Mouse (Mus musculus): ENCODE results near the gene Tssc4. TPM values are rescaled to one million over a fixed set of nuclear protein-coding genes. Genes with fewer than 3 reads are reported as not detected.

Tssc4 gene
- polyA plus RNA-seq, 1 experiment from 2014 or later, result 70.2 TPM

DNA sequence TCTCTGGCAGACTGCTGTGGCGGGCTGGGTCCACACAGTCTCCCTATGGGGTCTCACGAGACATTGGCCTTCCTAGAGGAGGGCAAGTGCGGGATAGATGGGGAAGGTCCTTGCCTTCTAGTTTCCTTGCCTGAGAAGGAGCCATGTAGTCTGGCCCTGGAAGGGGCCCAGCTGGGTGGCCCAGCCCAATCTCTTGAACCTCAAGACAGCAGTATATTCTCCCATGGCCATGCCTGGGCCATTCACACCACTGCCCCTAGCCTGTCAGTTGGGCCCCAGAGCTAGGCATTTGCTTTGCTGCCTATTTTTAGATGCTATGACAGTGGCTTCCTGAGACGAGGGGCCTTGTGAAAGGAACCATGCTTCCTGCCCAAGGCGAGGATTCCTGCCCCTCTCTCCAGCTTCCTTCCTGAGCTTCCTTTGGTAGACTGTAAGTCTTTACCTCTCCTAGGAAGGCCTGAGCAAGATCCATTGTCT, 10.8 kb upstream of the Tssc4 start:
- WGBS, result 74% methylated on average over 5 of the region's 5 CpGs
- peaks cover 9% of the 10 kb centered on the region for H3K36me3 ChIP-seq (ENCODE audit: control insufficient read depth, insufficient read depth, low read length)
- H3K27me3 ChIP-seq (ENCODE audit: control insufficient read depth, insufficient read depth, low read length), result no peaks in the 10 kb centered on the region
- H3K9me3 ChIP-seq (ENCODE audit: control insufficient read depth, low read length), result no peaks in the 10 kb centered on the region
- ATAC-seq (ENCODE audit: insufficient read depth, low FRiP score, low TSS enrichment) (no peak), DNase-seq (ENCODE audit: low spot score) (no peak)
- no peak overlapping the region for H3K9ac ChIP-seq (ENCODE audit: low read length)
- no peak overlapping the region for H3K4me2 ChIP-seq (ENCODE audit: low read depth)
- H3K4me3 ChIP-seq (ENCODE audit: low read depth, low read length), result no peak overlapping the region
- peaks cover 13% of the 10 kb centered on the region for H3K4me1 ChIP-seq (ENCODE audit: control insufficient read depth, insufficient read depth, low read length)
- H3K27ac ChIP-seq (ENCODE audit: low read depth, low read length), result no peak overlapping the region; the same call in 1 of the 2 replicates

DNA sequence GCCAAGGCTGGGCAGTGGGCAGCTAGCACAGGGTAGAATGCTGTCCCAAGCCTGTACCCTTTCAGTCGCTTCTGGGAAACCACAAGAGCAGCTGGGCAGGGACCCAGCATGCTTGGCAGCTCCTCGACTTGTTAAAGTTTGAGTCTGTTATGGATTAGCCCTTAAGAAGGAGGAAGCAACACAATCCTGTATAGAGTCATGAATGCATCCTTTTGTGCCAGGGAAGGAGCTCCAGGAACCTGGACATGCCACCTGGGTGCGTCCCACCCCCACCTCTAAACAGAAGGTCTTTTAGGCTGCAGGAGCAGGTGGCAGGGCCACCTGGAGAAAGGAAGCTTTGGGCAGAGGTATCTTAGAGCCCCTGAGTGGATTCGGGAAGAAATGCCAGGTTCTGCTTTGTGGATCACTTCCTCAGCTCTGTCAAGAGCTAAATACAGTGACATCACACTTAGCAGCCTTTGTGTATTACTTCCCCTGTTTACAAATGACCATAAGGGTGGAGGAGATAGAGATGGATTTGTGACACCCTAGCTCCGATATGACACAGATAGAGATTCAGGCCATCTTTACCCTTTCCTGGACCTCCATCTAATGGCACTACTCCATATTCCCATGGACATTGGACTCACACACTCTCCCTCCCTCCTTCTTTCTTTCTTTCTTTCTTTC, 9.7 kb upstream of the Tssc4 start:
- no peaks in the 10 kb centered on the region for H3K9me3 ChIP-seq (ENCODE audit: control insufficient read depth, low read length)
- H3K36me3 ChIP-seq (ENCODE audit: control insufficient read depth, insufficient read depth, low read length), result peaks cover 18% of the 10 kb centered on the region
- no peaks in the 10 kb centered on the region for H3K27me3 ChIP-seq (ENCODE audit: control insufficient read depth, insufficient read depth, low read length)
- no peak overlapping the region for H3K4me2 ChIP-seq (ENCODE audit: low read depth)
- H3K27ac ChIP-seq (ENCODE audit: low read depth, low read length), result no peak overlapping the region
- peaks cover 7% of the 10 kb centered on the region for H3K4me1 ChIP-seq (ENCODE audit: control insufficient read depth, insufficient read depth, low read length)
- WGBS, result 87% methylated on average over 5 of the region's 5 CpGs
- no peak overlapping the region for H3K9ac ChIP-seq (ENCODE audit: low read length)
- DNase-seq (ENCODE audit: low spot score) (no peak), ATAC-seq (ENCODE audit: insufficient read depth, low FRiP score, low TSS enrichment) (no peak)
- no peak overlapping the region for H3K4me3 ChIP-seq (ENCODE audit: low read depth, low read length)

DNA sequence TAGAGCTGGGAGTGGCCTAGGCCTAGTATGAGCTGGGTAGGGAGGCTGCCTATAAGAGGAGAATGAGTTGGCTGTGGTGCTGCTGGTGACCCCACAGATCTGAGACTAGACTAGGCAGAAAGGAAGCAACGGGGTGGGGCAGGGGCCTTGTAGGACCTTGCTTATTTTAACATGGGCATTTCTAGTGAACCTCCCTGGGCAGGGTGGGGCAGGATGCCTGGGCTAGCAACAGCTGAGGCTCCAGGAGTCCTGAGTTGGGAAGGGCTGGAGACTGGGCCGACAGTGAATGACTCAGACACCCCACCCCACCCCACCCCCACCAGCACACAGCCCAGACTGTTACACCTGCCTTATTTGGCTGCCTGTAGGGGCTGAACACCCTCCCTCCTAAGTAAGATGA, 6.3 kb upstream of the Tssc4 start:
- ATAC-seq (ENCODE audit: insufficient read depth, low FRiP score, low TSS enrichment) (no peak), DNase-seq (ENCODE audit: low spot score) (no peak)
- no peak overlapping the region for H3K4me3 ChIP-seq (ENCODE audit: low read depth, low read length)
- no peak overlapping the region for H3K27ac ChIP-seq (ENCODE audit: low read depth, low read length)
- H3K9ac ChIP-seq (ENCODE audit: low read length), result no peak overlapping the region
- no peaks in the 10 kb centered on the region for H3K9me3 ChIP-seq (ENCODE audit: control insufficient read depth, low read length)
- H3K4me1 ChIP-seq (ENCODE audit: control insufficient read depth, insufficient read depth, low read length), result peaks cover under 1% of the 10 kb centered on the region; the same call in 1 of the 2 replicates
- H3K36me3 ChIP-seq (ENCODE audit: control insufficient read depth, insufficient read depth, low read length), result peaks cover 35% of the 10 kb centered on the region
- no peak overlapping the region for H3K4me2 ChIP-seq (ENCODE audit: low read depth)
- 83% methylated on average over 2 of the region's 2 CpGs for WGBS
- H3K27me3 ChIP-seq (ENCODE audit: control insufficient read depth, insufficient read depth, low read length), result no peaks in the 10 kb centered on the region

DNA sequence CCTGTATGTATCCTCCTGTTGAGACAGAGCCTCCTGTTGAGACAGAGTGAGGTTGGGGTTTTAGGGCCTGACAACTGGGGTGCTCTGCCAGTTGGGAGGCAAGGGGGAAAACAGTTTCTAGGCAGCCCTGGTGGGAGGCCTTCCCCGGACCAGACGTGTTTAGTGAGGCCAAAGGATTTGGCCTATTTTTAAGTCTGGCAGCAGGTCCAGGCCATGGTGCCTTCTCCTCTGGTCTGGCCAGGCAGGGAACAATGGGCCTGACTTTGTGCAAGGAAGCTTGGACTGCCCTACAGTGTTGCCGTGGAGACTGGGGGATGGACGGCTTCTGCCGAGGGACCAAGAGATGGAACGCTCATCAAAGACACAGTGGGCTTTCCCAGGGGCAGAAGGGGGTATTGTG, 4.8 kb upstream of the Tssc4 start:
- no peaks in the 10 kb centered on the region for H3K9me3 ChIP-seq (ENCODE audit: control insufficient read depth, low read length)
- peaks cover 10% of the 10 kb centered on the region for H3K4me1 ChIP-seq (ENCODE audit: control insufficient read depth, insufficient read depth, low read length)
- no peak overlapping the region for H3K27ac ChIP-seq (ENCODE audit: low read depth, low read length)
- no peak overlapping the region for H3K4me2 ChIP-seq (ENCODE audit: low read depth)
- H3K36me3 ChIP-seq (ENCODE audit: control insufficient read depth, insufficient read depth, low read length), result peaks cover 35% of the 10 kb centered on the region
- H3K27me3 ChIP-seq (ENCODE audit: control insufficient read depth, insufficient read depth, low read length), result no peaks in the 10 kb centered on the region
- 60% methylated on average over 6 of the region's 6 CpGs for WGBS
- DNase-seq (ENCODE audit: low spot score) (no peak), ATAC-seq (ENCODE audit: insufficient read depth, low FRiP score, low TSS enrichment) (no peak)
- H3K4me3 ChIP-seq (ENCODE audit: low read depth, low read length), result no peak overlapping the region
- no peak overlapping the region for H3K9ac ChIP-seq (ENCODE audit: low read length)

DNA sequence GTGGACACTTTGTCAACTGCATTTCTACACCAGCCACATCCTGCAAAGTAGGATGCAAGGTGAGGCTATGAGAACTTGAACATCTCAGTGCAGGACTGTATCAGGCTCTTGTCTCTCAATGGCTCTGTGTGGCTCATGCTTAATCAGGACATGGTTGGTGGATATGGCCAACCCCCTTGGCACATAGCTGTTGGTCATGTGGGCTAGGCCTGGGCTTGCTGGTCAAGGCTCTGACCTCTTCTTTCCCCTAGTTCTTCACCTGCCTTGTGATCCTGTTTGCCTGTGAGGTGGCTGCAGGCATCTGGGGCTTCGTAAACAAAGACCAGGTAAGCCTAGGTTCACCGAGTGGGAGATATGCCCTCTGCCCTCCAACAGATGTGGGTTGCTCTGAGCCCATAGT, 3.4 kb upstream of the Tssc4 start:
- Histone ChIP-seq H3K9me3 (ENCODE audit: control insufficient read depth, low read length) (no peaks in the 10 kb centered on the region), H3K4me2 (ENCODE audit: low read depth) (no peak overlapping the region), H3K4me3 (ENCODE audit: low read depth, low read length) (no peak overlapping the region), H3K4me1 (ENCODE audit: control insufficient read depth, insufficient read depth, low read length) (peaks cover 17% of the 10 kb centered on the region), H3K27ac (ENCODE audit: low read depth, low read length) (no peak overlapping the region), H3K36me3 (ENCODE audit: control insufficient read depth, insufficient read depth, low read length) (peaks cover 35% of the 10 kb centered on the region), H3K9ac (ENCODE audit: low read length) (no peak overlapping the region), H3K27me3 (ENCODE audit: control insufficient read depth, insufficient read depth, low read length) (no peaks in the 10 kb centered on the region)
- DNase-seq (ENCODE audit: low spot score) (no peak), ATAC-seq (ENCODE audit: insufficient read depth, low FRiP score, low TSS enrichment) (no peak)
- WGBS, result 100% methylated on average over 2 of the region's 2 CpGs

DNA sequence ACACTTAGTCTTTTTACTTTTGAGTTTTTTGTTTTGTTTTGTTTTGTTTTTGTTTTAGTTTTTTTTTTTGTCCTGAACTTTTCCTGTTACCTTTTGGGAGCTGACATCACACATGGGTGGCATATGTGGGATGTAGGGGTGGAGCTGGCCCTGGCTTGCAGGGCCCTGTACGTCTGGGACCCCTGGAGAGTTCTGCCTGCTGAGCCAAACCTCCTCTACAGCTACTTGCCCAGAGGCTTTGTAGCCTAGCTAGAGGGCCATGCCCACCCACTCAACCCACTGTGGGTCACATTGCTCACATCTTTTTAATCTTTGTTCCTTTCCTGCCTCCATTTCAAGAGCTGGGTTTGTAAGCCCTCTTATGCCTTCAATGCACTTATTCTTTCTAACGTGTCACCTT, 1.6 kb upstream of the Tssc4 start:
- H3K36me3 ChIP-seq (ENCODE audit: control insufficient read depth, insufficient read depth, low read length), result peaks cover 30% of the 10 kb centered on the region
- no peak overlapping the region for H3K4me2 ChIP-seq (ENCODE audit: low read depth)
- WGBS, result 72% methylated on average over 2 of the region's 2 CpGs
- DNase-seq (ENCODE audit: low spot score) (no peak), ATAC-seq (ENCODE audit: insufficient read depth, low FRiP score, low TSS enrichment) (no peak)
- H3K9me3 ChIP-seq (ENCODE audit: control insufficient read depth, low read length), result no peaks in the 10 kb centered on the region
- H3K4me3 ChIP-seq (ENCODE audit: low read depth, low read length), result no peak overlapping the region
- peaks cover 18% of the 10 kb centered on the region for H3K4me1 ChIP-seq (ENCODE audit: control insufficient read depth, insufficient read depth, low read length)
- H3K27ac ChIP-seq (ENCODE audit: low read depth, low read length), result peak overlapping the region; percentile 88; the same call in 1 of the 2 replicates
- H3K27me3 ChIP-seq (ENCODE audit: control insufficient read depth, insufficient read depth, low read length), result no peaks in the 10 kb centered on the region
- H3K9ac ChIP-seq (ENCODE audit: low read length), result no peak overlapping the region

DNA sequence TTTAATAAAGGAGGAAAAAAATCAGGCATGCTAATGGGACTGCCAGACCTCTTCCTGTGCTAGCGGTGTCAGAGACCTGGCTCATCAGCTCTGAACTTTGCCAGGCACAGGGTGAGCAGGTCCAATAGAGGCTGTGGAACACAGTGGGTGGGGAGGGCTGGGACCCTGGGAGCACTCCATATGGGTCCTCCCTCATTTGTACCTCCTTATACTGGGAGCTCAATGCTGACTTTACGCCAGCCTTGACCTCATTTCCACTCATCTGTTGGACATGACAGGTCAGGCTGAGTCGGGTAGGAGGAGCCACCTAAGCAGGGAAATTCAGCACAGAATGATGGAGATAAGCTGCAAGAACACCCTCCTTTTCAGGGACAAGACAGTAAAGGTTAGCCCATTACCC, 1.2 kb upstream of the Tssc4 start:
- H3K4me1 ChIP-seq (ENCODE audit: control insufficient read depth, insufficient read depth, low read length), result peaks cover 18% of the 10 kb centered on the region
- no peak overlapping the region; the same call in 1 of the 2 replicates for H3K4me3 ChIP-seq (ENCODE audit: low read depth, low read length)
- H3K9me3 ChIP-seq (ENCODE audit: control insufficient read depth, low read length), result no peaks in the 10 kb centered on the region
- H3K36me3 ChIP-seq (ENCODE audit: control insufficient read depth, insufficient read depth, low read length), result peaks cover 28% of the 10 kb centered on the region
- ATAC-seq (ENCODE audit: insufficient read depth, low FRiP score, low TSS enrichment) (no peak), DNase-seq (ENCODE audit: low spot score) (no peak)
- H3K27me3 ChIP-seq (ENCODE audit: control insufficient read depth, insufficient read depth, low read length), result no peaks in the 10 kb centered on the region
- peak overlapping the region; percentile 50 for H3K9ac ChIP-seq (ENCODE audit: low read length)
- 74% methylated on average over 3 of the region's 3 CpGs for WGBS
- peak overlapping the region; percentile 47 for H3K4me2 ChIP-seq (ENCODE audit: low read depth)
- peak overlapping the region; percentile 88 for H3K27ac ChIP-seq (ENCODE audit: low read depth, low read length)

DNA sequence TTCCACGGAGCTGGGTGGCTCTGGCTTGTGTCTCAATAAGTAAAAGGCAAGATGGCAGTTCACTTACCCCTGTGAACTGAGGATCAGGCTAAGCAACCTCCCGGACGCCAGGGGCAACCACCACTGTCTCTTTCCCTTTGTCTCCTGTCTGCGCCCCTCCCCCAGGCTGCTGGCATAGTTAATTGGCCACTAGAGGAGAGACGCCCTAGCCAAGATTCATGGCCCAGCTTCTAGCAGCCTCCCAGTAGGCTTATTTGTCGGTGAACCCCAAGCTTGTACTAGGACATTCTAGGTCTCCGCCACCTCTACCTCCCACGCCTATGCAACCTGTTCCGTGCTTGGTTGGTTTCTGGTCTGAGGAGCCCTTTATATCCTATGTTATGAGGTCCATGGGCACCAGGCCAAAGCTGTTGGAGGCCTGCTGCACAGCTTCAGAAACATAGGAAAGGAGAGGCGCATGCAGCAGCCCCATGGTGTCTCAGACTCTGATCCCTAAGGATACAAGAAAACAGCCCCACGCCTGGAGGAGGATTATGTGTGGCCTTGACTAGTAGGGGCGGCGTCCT, 650 bp upstream of the Tssc4 start:
- Histone ChIP-seq H3K4me3 (ENCODE audit: low read depth, low read length) (peak overlapping the region; percentile 18), H3K27me3 (ENCODE audit: control insufficient read depth, insufficient read depth, low read length) (no peaks in the 10 kb centered on the region), H3K36me3 (ENCODE audit: control insufficient read depth, insufficient read depth, low read length) (peaks cover 24% of the 10 kb centered on the region), H3K4me2 (ENCODE audit: low read depth) (peak overlapping the region; percentile 47), H3K9ac (ENCODE audit: low read length) (peak overlapping the region; percentile 50), H3K9me3 (ENCODE audit: control insufficient read depth, low read length) (no peaks in the 10 kb centered on the region), H3K27ac (ENCODE audit: low read depth, low read length) (peak overlapping the region; percentile 88), H3K4me1 (ENCODE audit: control insufficient read depth, insufficient read depth, low read length) (peaks cover 18% of the 10 kb centered on the region)
- whole genome bisulfite sequencing, result 48% methylated on average over 13 of the region's 13 CpGs
- ATAC-seq (ENCODE audit: insufficient read depth, low FRiP score, low TSS enrichment) (no peak; the same call in 1 of the 2 replicates), DNase-seq (ENCODE audit: low spot score) (peak; percentile 63)

All from neural tube, embryonic 11.5 days (tissue).